Mouse (Mus musculus) stomach, postnatal 0 days (tissue): ENCODE measurements at regions not wholly inside any gene's neighbourhood (a gene's known extent, or its start where the extent isn't known, plus 50 kb on each side); places are given as distances from the start of the nearest gene placed in this dataset.
"Not testable (repeated sequence)": the region's sequence is repeated elsewhere in the genome, so short reads cannot be mapped to it uniquely, and the experiment has no call there.

ENCODE experiments used
- CTCF ChIP-seq: IDR thresholded peaks from 2 replicates; pipeline ENCODE4 v1.5.1; 2016; ENCODE audit warnings: antibody characterized with exemption, low read depth, mild to moderate bottlenecking, moderate library complexity
- EP300 ChIP-seq: optimal IDR thresholded peaks from 2 replicates; pipeline ENCODE3; 2016; ENCODE audit warnings: antibody characterized with exemption

DNA sequence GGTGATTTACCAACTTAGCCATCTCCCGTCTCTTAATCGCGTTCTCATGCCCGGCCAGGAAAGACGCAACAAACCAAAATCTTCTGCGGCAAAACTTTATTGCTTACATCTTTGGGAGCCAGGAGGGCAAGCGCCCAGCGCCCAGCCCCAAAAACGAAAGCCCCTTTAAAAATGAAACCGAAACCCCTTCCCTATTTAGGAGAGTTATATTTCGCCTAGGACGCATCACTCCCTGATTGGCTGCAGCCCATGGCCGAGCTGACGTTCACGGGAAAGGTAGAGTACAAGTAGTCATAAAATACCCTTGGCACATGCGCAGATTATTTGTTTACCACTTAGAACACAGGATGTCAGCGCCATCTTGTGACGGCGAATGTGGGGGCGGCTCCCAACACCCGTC lies 783.3 kb downstream of the Ttll7 start:
- TF ChIP-seq CTCF, EP300: not testable (repeated sequence)
